Mouse (Mus musculus): ENCODE data around the gene Olfr62. TPM values are rescaled to one million over a fixed set of nuclear protein-coding genes. Genes with fewer than 3 reads are reported as not detected.
A peak's percentile ranks its signal among the peaks of the same experiment; 100 is the strongest.

Gene Olfr62
- total RNA-seq (2021): not detected
- long read RNA-seq, experiment 1: 0 reads
- long read RNA-seq, experiment 2: 0 reads

DNA sequence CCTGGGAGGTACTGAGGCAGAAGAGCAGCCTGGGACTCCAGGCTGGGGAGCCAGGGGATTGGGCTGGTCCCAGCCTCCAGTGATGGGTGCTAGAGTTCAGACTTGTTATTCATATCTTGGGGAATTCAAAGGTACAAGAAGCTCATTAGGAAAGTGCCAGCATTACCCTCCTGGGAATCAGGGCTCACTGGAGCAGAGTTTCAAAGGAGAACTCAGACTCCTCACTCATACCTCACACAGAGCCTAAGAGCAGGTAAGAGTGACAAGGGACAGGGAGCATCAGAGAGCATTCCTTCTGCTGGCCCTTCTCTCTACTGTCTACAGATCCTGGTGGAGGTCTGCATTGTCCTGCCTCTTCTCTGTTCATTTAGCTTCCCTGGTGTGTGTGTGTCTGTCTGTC, at the start of gene Olfr62:
Gene Olfr62, plus strand, starts transcription at position 301 of the 400 bp plus-strand sequence.
- DNase-seq (ENCODE audit: low spot score): no peak

DNA sequence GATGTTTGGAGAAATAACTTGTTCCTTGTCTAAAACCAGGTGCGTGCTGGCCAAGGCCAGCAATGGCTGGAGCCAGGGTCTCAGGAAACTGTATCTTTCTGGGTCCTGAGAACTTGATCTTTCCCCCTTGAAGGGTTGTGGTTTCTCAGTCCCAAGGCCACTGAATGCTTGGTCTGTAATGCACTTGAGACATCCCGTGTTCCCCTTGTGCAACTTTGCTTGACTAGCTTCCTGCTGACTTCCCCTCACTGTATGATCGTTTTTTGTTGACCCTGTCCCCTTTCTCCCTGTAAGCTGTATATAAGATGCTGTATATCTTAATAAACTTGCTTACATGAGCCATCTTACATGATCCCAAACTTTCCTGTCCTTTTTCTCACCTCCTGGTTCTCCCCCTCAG, 48.9 kb upstream of the Olfr62 start:
- DNase-seq (ENCODE audit: low spot score): no peak

DNA sequence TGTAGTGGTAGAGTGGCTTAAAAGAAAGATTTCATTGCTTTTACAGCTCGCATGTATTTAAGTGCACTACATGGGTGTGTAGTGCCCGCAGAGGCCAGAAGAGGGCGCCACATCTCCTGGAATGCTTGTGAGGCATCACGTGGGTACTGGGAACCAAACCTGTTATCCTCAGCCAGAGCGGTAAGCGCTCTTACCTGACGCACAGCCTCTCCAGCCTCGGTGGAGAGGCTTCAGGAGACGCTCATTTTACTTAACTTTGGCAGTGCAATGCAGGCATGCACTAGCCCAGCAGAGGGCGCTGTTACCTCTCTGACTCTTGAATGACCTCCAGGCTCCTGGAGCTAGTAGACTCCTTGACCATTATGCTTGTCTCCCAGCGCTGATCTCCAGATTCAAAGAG, 46.1 kb upstream of the Olfr62 start:
- DNase-seq (ENCODE audit: low spot score): no peak

DNA sequence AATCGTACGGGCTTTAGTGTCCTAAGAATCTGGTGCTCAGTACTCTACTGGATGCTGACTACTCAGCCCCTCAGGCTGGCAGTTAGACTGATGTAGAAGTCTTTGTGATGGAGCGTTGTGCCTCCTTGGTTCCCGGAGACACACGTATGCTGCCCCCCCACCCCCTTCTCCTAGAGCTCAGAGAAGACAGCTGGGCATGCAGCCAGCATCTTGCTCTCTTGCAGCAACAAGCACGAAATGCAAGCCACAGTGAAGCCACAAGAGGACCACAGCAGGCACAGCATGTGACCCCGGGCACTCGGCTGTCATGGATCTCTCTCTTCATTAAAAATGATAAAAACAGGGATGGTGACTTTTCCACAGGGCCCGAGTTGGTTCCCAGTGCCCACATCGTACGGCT, 43.3 kb upstream of the Olfr62 start:
- DNase-seq (ENCODE audit: low spot score): no peak

DNA sequence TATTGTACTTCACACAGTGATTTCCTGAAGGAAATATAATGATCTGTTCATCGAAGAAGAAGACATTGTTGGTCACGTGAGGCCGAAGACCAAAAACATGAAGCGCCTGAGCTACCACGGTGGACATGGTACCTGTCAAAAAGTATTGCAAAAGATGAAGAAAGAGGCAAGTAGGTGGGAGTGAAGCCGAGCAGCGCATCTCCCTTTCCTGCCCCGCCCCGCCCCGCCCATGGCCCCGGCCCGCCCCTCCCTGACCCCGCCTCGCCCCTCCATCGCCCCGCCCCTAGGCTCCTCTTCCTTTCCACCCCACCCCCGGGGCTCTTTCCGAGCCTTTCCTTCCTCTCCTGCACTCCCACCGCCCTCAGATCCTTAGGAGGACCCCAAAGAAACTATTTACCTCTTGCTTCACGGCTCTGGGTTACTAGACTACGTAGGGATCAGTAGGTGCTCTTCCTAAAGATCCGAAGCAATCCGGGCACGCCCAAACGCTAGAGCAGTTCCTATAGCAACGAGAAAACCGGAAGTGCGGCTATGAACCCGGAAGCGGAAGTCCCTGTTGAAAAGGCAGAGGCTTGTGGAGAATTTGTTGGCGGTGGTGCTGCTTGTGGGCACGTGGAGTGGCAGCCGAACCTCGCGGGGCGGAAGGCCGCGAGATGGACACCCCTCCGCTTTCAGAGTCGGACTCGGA, 38.3 kb upstream of the Olfr62 start, which contains the start of the genes Cfap57 and Ebna1bp2:
Gene Cfap57, minus strand, starts transcription at position 499 of the 688 bp plus-strand sequence.
Gene Ebna1bp2, plus strand, starts transcription at position 521 of the 688 bp plus-strand sequence.
- peak; percentile 94 for DNase-seq (ENCODE audit: low spot score)

DNA sequence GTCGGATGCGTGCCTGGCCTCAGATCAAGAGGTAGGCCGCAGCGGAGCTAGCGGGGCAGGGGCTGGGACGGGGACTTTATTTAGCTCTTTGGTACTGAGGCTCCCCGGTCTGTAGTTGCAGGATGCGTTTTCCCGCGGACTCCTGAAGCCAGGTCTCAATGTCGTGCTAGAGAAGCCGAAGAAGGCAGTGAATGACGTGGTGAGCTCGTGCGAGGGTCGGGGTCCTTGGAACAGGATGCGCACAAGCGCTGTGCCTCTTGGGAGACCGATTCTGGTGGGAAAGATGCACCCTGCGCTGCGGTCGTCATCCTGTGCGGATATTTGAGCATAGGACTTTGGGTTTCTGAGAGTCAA, 37.8 kb upstream of the Olfr62 start:
- DNase-seq (ENCODE audit: low spot score): no peak

DNA sequence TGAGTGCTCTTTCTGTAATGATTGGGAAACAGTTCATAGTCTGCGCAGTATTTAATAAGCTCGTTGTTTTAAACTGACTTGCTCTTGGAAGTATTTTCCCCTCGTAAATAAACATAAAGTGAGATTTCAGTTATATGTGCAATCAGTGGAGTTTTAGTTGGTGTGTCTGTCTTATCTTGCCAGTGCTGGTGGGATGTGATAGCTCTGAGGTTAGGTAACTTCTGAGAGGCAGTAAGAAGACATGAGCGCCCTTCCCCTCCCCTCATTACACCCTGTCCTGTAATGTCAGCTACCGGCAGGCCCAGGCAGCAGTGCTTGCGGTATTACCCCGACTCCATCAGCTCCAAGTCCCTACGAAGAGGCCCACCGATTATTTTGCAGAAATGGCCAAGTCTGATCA, 37.0 kb upstream of the Olfr62 start:
- DNase-seq (ENCODE audit: low spot score): no peak

DNA sequence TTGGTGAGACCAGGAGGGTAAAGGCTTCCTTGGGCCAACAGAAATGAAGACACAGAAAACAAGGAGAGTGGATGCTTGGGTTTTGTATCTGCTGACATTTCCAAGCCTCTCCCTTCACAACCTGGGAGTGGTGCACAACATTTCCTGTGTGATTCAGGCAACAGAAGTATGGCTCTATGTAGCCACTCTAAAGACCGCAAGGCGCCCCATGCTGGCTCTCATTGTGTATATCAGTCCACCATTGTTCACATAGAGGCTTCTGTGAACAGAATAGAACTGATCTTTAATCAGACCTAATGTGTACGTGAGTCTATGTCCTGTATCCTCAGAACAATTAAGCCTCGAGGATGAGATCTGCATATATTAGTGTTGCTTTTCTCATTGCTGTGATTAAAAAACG, 28.5 kb upstream of the Olfr62 start:
- no peak for DNase-seq (ENCODE audit: low spot score)

DNA sequence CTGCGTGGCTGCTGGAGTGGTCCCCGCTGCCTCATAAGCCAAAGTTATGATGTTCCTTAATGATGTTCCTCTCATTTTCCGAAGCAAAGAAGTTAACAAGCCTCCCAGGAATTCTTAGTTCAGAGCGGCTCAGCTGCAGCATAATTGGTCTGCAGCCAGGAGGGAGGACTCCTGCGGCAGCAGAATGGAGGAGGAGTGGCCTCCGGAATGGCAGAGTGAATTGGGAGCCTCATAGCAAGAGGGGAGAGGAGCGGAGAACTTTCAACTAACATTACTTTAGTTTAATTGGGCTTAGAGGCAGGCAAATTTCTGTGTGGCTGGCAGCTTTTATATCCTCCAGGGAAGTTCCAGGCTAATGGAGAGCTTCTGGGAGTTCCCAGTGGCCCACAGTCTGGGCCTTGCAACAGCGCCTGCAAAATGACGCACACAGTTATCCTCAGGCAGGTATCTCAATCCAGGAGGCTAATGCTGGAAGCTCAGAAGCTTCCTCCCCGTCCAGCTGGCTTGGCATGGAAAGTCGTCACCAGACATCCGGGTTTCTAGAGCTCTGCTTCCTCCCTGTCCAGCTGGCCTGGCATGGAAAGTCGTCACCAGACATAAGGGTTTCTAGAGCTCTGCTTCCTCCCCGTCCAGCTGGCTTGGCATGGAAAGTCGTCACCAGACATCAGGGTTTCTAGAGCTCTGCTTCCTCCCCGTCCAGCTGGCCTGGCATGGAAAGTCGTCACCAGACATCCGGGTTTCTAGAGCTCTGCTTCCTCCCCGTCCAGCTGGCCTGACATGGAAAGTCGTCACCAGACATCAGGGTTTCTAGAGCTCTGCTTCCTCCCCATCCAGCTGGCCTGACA, 16.2 kb upstream of the Olfr62 start:
- peak; percentile 15 for DNase-seq (ENCODE audit: low spot score)

DNA sequence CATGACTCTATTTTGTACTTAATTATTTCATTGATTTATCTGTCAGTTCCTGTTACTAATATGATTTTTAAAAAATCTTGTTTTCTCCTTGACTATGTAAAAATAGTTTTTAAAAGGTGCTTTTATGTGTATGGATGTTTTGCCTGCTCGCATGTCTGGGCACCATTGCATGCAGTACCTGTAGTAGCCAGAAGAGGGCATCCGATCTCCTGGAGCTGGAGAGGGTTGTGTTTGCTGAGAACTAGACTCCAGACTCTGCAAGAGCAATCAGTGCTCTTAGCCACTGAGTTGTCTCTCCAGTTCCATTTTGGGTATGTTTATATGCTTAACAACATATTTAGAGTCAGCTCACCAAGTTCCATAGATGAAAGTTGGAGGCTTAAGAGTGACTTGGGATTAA, 13.5 kb upstream of the Olfr62 start:
- DNase-seq (ENCODE audit: low spot score): peak; percentile 23

DNA sequence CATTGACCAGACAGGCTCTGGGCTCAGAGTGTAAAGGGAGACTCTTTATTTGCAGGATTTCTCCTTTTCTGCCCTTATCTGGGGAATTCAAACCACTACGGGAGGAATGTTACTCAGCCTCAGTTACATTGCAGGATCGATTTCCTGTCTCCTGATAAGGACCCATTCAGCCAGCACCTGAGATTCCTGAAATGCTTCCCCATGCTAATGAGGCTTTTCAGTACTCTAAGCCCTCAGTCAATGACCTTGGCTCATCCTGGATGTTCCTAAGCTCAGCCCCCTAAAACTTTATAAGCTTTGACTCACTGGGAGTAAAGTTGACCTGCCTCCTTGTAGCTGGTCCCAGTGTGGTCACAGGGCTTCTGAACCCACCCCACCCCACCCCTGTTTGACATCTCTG, 28.3 kb downstream of the Olfr62 start:
- DNase-seq (ENCODE audit: low spot score): no peak

DNA sequence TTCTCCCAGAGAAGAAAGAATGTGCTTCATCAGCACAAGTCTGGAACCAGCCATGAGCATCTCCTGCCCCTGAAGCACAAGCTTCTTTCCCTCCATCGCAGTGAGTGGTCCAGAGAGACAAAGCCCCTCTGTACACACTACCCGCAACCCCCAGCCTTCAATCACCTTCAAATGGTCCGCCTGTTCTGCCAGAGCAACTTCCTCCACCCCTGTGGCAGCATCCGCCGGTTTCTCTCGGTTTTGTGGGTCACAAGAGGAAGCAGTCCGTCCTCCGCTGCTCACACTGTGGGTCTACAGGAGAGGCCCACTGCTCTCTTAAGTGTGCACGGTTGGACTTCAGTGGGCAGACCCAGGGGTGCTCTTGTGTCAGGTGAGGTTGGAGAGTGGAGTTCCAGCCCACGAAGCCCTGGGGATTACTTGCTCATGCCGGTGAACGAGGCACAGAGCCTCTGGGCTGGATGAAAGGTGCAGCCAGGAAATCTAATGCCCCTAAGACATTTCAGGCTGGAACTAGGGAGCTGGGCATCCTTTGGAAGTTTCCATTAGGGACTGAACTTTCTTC, 33.7 kb downstream of the Olfr62 start, which contains the start of gene Olfr1342:
Gene Olfr1342, minus strand, starts transcription at position 345 of the 562 bp plus-strand sequence.
- no peak for DNase-seq (ENCODE audit: low spot score)

DNA sequence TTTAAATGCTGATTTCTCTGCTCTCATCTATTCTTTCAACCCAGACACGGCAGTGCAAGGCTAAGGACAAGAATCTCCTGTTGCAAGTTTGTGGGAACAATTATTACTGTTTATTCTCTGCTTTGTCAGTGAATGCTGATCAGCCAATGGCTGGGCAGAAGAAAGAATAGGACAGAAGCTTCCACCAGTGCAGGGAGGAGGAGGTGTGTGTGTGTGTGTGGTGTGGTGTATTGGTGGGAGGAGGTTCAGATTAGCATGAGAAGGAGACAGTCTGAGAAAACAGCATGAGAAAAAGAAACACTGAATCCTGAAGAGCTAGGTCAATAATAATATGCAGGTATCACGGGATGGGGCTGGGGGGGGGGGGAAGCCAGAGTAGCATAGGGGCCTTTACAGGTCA, 35.1 kb downstream of the Olfr62 start:
- DNase-seq (ENCODE audit: low spot score): no peak

DNA sequence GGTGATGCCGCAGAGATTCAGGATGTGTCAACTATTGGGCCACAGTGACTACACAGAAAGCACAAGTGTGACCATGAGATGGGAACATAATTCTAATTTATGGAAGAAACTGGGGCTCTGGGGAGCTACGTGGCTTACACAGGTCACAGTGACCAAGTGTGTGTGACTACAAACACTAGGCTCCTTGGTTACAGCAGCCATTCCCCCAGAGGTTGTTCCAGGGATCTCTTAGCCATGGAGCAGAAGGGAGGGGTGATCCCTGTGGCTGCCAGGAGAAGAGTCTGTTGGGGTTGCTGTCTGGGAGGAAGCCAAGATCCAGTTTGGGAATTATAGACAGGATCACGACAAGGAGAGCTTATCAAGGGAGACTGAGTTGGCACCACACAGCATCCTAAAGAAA, 44.5 kb downstream of the Olfr62 start, which contains the start of gene Olfr1341:
Gene Olfr1341, plus strand, starts transcription at position 301 of the 400 bp plus-strand sequence.
- DNase-seq (ENCODE audit: low spot score): no peak

DNA sequence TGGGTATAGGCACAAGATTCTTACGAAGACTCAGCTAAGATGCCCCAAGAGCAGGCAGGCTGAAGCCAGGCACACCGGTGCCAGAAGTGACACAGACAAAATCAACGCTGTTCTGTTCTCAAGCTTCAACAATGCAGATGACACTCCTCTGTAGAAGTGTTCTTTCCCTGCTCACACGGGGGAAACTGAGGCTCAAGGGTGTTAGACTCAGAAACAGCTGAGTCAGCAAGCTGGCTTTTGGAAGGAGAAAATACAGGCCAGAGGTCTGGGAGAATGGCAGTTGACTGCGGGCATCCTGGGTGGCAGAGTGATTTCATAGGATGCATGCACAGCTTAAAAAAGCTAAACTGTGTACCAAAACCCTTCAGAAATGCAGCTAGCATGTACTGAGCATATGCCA, 49.3 kb downstream of the Olfr62 start:
- DNase-seq (ENCODE audit: low spot score): no peak

DNA sequence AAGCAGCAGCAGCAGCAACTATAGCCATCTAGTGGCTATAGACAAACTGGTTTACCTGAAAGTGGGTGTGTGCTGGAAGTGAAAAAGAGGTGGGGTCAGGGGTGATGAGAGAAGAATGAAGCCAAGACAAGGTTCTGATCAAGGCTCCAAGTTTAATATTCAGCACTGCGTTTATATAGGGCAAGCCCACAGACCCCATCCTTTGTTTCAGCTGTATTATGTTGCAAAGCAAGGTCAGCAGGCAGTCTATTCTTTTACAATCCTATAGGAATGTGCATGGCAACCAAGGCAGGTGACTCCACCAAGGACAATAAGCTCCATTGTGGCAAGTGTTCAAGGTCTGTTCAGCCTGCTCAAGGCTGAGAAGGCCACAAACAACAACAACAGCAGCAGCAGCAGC, 52.9 kb downstream of the Olfr62 start:
- no peak for DNase-seq (ENCODE audit: low spot score)

Other genes with a start within 250 kb of the Olfr62 start
- gene Szt2, start 249.7 kb upstream of the Olfr62 start, total RNA-seq (2021): 1 to 10 TPM; 4.6 to 5.6 TPM
- gene Med8, start 249.6 kb upstream of the Olfr62 start, total RNA-seq (2021): 10 to 100 TPM; 38.6 to 39.2 TPM
- 1 to 10 TPM; 5.0 to 6.9 TPM for gene Elovl1, start 230.9 kb upstream of the Olfr62 start, total RNA-seq (2021)
- under 1 TPM in 1 of 2 experiments, not detected in 1; 0.32 TPM for gene Cdc20, start 221.6 kb upstream of the Olfr62 start, total RNA-seq (2021)
- not detected for gene Mpl, start 201.4 kb upstream of the Olfr62 start, total RNA-seq (2021)
- gene Tie1, start 168.9 kb upstream of the Olfr62 start, total RNA-seq (2021): 10 to 100 TPM; 11.0 to 14.3 TPM
- not detected for gene 2610528J11Rik, start 132.0 kb upstream of the Olfr62 start, total RNA-seq (2021)
- gene Tmem125, start 114.9 kb upstream of the Olfr62 start, total RNA-seq (2021): not detected
- gene Cfap57, start 38.2 kb upstream of the Olfr62 start, total RNA-seq (2021): not detected
- gene Ebna1bp2, start 38.2 kb upstream of the Olfr62 start, total RNA-seq (2021): 10 to 100 TPM; 23.6 to 26.9 TPM
- not detected for gene Olfr1342, start 33.8 kb downstream of the Olfr62 start, total RNA-seq (2021)
- not detected for gene Olfr1341, start 44.6 kb downstream of the Olfr62 start, total RNA-seq (2021)
- not detected for gene Olfr1340, start 61.2 kb downstream of the Olfr62 start, total RNA-seq (2021)
- not detected for gene Olfr1339, start 73.2 kb downstream of the Olfr62 start, total RNA-seq (2021)
- not detected for gene Olfr1338, start 99.8 kb downstream of the Olfr62 start, total RNA-seq (2021)
- gene Olfr1337, start 123.6 kb downstream of the Olfr62 start, total RNA-seq (2021): not detected
- not detected for gene Olfr1335, start 151.0 kb downstream of the Olfr62 start, total RNA-seq (2021)
- gene Olfr1333, start 177.3 kb downstream of the Olfr62 start, total RNA-seq (2021): not detected
- gene Olfr1331, start 205.7 kb downstream of the Olfr62 start, total RNA-seq (2021): not detected
- not detected for gene Olfr1330, start 229.6 kb downstream of the Olfr62 start, total RNA-seq (2021)